Mouse (Mus musculus): ENCODE data around the gene Gm10229.
"Not testable (repeated sequence)": the region's sequence is repeated elsewhere in the genome, so short reads cannot be mapped to it uniquely, and the experiment has no call there.

Gm10229 gene

DNA sequence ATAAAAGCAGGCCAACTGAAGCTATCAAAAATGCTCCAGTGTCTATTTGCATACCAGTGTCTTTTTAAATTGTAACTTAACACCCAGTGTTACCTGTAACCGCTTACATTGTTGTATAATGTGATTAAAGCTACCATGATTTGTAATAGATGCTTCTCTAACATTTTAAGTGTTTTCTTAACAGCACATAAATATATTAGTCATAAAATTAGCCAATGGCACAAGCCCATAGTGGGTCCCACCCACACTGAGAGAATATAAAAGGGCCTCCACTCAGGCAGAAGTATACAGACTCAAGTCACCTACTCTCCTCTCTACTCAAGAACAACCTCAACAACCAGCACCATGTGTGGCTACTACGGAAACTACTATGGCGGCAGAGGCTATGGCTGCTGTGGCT, at the start of gene Gm10229:
TSS of gene Gm10229 (plus strand) at position 301 of the 400 bp plus-strand sequence.
- DNase-seq: not testable (repeated sequence)

DNA sequence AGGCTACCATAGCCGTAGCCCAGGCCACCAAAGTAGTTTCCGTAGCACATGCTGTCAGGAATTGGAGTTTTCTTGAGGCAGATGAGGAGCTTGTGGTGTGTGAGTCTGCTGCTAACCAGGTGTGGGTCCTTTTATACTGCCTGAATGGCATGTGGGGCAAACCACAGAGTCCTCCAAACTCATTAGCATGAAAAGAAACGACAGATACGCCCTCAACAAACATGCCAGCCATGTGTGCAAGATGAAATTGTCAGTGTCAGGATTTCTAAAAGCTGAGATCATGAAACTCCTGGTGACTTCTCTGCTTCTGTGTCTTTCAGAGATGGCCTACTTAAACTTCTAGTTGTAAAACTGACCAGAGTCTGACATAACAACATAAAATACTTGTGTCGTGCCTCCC, 4.4 kb upstream of the Gm10229 start, which contains the start of gene Krtap22-2:
TSS of gene Krtap22-2 (minus strand) at position 101 of the 400 bp plus-strand sequence.
- DNase-seq: no peak

DNA sequence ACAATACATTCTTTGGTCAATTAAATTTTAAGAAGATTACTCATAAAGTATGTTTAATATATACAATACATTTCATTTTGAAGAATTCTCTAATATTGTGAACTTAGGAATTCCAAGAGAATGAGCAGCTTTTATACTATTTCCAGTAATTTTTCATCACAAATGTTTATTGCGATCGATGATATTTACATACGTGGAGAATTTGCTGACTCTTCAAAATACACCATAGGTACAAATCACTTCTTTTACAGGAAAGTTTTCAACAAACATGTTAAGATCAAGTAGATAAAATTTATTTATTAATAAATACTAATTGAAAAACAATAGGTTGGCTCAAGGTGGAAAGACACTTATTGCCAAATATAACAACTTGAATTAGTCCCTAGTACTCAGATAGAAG, 1.1 kb upstream of the Gm10229 start:
- no peak for DNase-seq

DNA sequence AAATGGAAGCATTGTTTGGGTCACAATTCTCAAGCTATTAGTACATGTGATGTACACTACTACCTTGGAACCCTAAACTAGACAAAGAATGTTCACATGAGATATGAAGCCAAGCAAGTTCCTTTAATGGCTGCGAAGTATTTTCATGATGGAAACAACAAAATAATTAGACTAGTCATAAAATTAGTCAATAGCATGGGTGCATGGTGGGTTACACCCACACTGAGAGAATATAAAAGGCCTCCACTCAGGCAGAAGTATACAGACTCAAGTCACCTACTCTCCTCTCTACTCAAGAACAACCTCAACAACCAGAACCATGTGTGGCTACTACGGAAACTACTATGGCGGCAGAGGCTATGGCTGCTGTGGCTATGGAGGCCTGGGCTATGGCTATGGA, 16.3 kb downstream of the Gm10229 start, which contains the start of gene Krtap6-1:
TSS of gene Krtap6-1 (plus strand) at position 301 of the 400 bp plus-strand sequence.
- DNase-seq: not testable (repeated sequence)

DNA sequence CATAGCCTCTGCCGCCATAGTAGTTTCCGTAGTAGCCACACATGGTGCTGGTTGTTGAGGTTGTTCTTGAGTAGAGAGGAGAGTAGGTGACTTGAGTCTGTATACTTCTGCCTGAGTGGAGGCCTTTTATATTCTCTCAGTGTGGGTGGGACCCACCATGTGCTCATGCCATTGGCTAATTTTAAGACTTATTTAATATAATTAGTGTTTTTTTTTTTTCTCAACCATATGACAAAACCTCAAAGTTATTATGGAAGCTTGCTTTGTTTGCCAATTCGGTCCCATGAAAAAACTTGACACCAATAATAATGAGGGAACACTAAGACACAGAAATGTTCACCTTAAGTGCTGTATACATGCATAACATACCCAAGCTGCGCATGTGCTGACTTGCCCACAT, 26.3 kb downstream of the Gm10229 start, which contains the start of gene Gm10228:
TSS of gene Gm10228 (minus strand) at position 101 of the 400 bp plus-strand sequence.
- not testable (repeated sequence) for DNase-seq

DNA sequence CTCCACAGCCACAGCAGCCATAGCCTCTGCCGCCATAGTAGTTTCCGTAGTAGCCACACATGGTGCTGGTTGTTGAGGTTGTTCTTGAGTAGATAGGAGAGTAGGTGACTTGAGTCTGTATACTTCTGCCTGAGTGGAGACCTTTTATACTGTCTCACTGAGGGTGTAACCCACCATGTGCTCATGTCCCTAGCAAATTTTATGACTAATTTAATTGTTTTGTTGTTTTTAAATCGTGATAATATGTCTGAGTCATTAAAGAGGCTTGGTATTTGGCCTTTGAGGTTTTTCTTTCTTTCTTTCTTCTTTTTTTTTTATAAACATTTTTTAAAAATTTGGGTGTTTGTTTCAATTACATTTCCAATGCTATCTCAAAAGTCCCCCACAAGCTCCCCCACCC, 32.7 kb downstream of the Gm10229 start, which contains the start of gene Krtap6-5:
TSS of gene Krtap6-5 (minus strand) at position 101 of the 400 bp plus-strand sequence.
- no peak for DNase-seq

DNA sequence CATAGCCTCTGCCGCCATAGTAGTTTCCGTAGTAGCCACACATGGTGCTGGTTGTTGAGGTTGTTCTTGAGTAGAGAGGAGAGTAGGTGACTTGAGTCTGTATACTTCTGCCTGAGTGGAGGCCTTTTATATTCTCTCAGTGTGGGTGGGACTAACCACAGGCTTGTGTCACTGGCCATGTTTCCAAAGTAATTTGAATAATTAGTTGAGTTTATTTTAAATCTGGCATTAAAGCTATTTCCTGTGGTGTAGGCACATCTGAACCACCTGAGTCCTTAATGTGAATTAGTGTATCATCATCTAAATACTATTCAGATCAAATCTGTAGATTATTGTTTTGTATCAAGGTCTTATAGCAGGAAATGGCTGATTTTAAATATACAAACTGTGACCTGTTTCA, 48.8 kb downstream of the Gm10229 start, which contains the start of gene 1110025L11Rik:
TSS of gene 1110025L11Rik (minus strand) at position 101 of the 400 bp plus-strand sequence.
- not testable (repeated sequence) for DNase-seq
